Mouse (Mus musculus): ENCODE results near the gene Syngr2. TPM values are rescaled to one million over a fixed set of nuclear protein-coding genes. Genes with fewer than 3 reads are reported as not detected.
"Not testable (repeated sequence)": the region's sequence is repeated elsewhere in the genome, so short reads cannot be mapped to it uniquely, and the experiment has no call there.

Syngr2 gene
- total RNA-seq, 2 experiments from 2014 or later, result 7.5 to 10.9 TPM

GRCm38 (mm10) chr11:117798160-117798541, 11.3 kb upstream of the Syngr2 start:
- intact Hi-C loops (cut with DNase I), result no loop called here

GRCm38 (mm10) chr11:117799174-117799573, 10.3 kb upstream of the Syngr2 start:
- intact Hi-C loops (cut with DNase I), result no loop called here

More at GRCm38 (mm10) chr11:117798160-117798541, 11.3 kb upstream of the Syngr2 start:
- DNase-seq (ENCODE audit: extremely low spot score in 1 of 2, low spot score in 2 of 2), result no peak

GRCm38 (mm10) chr11:117800038-117800437, 9.4 kb upstream of the Syngr2 start:
- intact Hi-C loops (cut with DNase I), result no loop called here
- no peak for DNase-seq (ENCODE audit: extremely low spot score in 1 of 2, low spot score in 2 of 2)

More at GRCm38 (mm10) chr11:117799174-117799573, 10.3 kb upstream of the Syngr2 start:
- no peak for DNase-seq (ENCODE audit: extremely low spot score in 1 of 2, low spot score in 2 of 2)

GRCm38 (mm10) chr11:117801650-117802049, 7.8 kb upstream of the Syngr2 start:
- intact Hi-C loops (cut with DNase I), result no loop called here
- no peak for DNase-seq (ENCODE audit: extremely low spot score in 1 of 2, low spot score in 2 of 2)

- intact Hi-C loops (cut with DNase I), result no loop called here
- no peak for DNase-seq (ENCODE audit: extremely low spot score in 1 of 2, low spot score in 2 of 2)
Measured at GRCm38 (mm10) chr11:117803166-117803688, 6.2 kb upstream of the Syngr2 start.

DNA sequence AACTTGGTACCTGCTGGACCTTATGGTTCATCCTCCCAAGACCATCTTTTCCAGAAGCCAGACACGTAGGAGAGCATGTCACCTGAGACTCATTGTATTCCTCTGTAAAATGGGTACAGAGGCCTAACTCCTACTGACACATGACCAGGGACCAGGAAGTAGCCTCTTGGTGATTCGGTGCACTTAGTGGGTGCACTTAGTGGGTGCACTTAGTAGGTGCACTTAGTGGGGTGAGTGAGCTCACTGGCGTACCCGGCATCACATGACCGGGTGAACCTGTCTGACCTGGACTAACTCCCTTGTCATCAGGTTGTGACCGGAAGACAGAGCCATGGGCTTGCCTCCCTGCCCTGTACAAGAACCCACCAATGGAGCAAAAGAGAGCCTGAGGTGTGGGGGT, 2.7 kb upstream of the Syngr2 start:
- no peak for DNase-seq (ENCODE audit: extremely low spot score in 1 of 2, low spot score in 2 of 2)
- intact Hi-C loops (cut with DNase I), result no loop called here

DNA sequence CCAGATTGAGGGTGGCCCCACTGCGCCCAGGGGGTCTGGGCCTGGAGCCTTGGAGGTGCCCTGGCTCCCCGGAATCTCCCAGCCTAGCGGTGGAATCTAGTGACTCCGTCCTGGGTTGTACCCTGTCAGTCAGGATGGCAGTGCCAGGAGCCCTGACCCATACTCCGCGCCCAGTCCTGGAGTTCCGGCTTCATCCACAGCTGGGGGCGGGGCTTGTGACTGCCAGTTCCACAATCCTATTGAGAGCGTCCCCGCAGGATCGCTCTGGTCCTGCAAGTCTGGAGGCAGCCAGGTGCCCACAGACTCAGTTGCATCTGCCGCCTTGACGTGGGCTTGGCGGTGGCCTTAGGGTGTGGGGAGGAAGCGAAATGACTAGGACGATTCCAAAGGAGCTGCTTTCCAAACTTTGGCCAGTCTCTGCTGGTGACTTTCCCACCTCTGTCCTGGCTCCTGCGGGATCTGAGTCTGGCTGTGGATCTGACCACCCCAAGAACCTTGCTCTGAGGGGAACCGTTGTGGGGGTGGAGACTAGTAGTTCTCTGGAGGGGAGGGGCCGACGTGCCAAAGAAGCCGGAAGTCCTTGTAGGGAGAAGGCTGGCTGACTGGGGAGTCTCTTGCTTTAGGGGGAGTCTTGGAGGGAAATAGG, 1.1 kb downstream of the Syngr2 start:
- peak in 1 of 2 experiments; percentile 92 for DNase-seq (ENCODE audit: extremely low spot score in 1 of 2, low spot score in 2 of 2)
- intact Hi-C loops (cut with DNase I), result no loop called here

DNA sequence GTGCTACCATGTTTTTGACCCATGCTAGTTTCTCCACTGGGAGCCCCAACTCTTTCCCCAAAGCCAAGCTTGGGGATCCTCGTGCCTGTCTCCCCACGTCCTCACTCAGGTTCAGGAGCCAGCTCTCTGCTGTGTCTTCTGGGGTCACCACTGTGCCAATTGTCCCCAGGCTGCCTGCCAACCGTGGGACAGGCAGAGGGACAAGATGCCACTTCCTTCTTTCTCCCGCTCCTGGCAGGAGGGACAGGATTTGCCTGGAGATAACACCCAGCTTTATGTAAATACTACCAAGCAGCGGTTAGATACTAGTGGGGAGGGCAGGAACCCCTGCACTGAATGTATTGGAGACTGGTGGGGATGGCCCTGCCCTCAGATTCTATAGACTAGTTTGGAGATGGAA, 4.4 kb downstream of the Syngr2 start:
- DNase-seq (ENCODE audit: extremely low spot score in 1 of 2, low spot score in 2 of 2), result no peak
- intact Hi-C loops (cut with DNase I), result no loop called here

GRCm38 (mm10) chr11:117814704-117815366, 5.4 kb downstream of the Syngr2 start:
- DNase-seq (ENCODE audit: extremely low spot score in 1 of 2, low spot score in 2 of 2), result no peak
- intact Hi-C loops (cut with DNase I), result no loop called here

GRCm38 (mm10) chr11:117815850-117816249, 6.4 kb downstream of the Syngr2 start:
- DNase-seq (ENCODE audit: extremely low spot score in 1 of 2, low spot score in 2 of 2); intact Hi-C loops (cut with DNase I): not testable (repeated sequence)

DNA sequence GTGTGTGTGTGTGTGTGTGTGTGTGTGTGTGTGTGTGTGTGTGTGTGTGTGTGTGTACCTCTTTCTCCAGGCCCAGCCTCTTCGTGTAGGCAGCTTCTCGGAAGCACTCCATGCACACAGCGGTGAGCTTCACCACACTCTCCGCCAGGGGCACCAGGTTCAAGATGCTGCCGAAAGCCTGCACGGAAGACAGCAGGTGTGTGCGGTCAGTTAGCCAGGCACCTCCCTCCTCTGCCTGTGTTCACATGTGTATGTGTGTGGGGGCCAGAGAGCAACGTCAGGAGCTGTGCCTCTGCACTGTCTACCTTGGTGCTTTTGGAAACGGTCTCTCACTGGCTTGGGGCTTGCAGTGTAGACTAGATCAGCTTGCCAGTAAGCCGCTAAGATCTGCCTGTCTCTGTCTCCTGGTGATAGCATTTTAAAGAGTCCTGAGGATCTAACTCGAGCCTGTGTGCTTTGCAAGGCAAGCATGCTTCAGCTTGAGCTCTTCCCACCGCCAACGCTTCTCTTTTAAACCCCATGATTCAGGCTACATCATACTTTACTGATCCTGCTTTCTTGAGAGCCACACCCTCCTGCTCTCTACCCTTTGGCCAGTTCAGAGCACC, 7.0 kb downstream of the Syngr2 start:
- intact Hi-C loops (cut with DNase I), result no loop called here

DNA sequence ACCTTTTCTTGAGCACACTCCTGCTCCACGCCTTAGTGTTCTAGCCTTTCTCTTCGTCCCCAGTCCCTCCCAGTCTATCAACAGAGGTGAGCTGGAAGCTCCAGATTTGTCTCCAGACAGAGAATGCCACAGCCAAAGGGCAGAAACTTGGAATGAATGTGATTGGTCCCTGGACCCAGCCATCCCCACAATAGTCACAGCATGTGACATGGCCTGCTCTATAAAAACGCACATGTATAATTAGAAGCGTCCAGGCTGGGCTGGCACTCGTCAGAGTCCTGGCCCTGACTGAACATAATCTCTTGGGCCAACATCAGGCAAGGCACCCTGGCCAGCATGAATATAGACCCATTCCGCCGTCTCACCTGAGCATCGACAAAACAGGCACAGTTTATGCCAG, 9.6 kb downstream of the Syngr2 start:
- intact Hi-C loops (cut with DNase I), result no loop called here
- no peak for DNase-seq (ENCODE audit: extremely low spot score in 1 of 2, low spot score in 2 of 2)

More for the DNA sequence above, 7.0 kb downstream of the Syngr2 start:
- no peak for DNase-seq (ENCODE audit: extremely low spot score in 1 of 2, low spot score in 2 of 2)

- intact Hi-C loops (cut with DNase I), result loop anchor here (5.0 kb wide), 1 partner anchor 453 kb away; no protein-coding TSS in a partner anchor
- DNase-seq (ENCODE audit: extremely low spot score in 1 of 2, low spot score in 2 of 2), result no peak
Measured at GRCm38 (mm10) chr11:117820173-117820572, 10.7 kb downstream of the Syngr2 start.

GRCm38 (mm10) chr11:117821868-117822267, 12.4 kb downstream of the Syngr2 start:
- DNase-seq (ENCODE audit: extremely low spot score in 1 of 2, low spot score in 2 of 2), result no peak
- intact Hi-C loops (cut with DNase I), result loop anchor here (5.0 kb wide), 1 partner anchor 455 kb away; no protein-coding TSS in a partner anchor

- DNase-seq (ENCODE audit: extremely low spot score in 1 of 2, low spot score in 2 of 2), result peak in 1 of 2 experiments; percentile 64
- intact Hi-C loops (cut with DNase I), result loop anchor here (5.0 kb wide), 1 partner anchor 455 kb away; no protein-coding TSS in a partner anchor
Measured at GRCm38 (mm10) chr11:117822728-117823241, 13.3 kb downstream of the Syngr2 start.

DNA sequence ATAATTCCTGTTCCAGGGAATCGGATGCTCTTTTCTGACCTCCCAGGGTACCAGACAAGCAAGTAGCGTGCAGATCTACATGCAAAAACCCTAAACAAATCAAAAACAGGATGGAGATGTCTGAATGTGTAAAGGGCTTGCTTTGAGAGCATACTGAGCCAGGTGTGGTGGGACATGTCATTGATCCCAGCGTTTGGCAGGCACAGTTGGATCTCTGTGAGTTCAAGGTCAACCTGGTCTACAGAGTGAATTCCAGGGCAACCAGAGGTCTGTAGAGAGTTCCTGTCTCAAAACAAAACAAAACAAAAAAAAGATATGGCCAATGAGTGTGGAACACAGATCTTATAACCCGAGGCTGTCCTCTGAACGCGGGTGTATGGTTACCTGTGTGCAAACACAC, 13.9 kb downstream of the Syngr2 start:
- no peak for DNase-seq (ENCODE audit: extremely low spot score in 1 of 2, low spot score in 2 of 2)
- intact Hi-C loops (cut with DNase I), result loop anchor here (5.0 kb wide), 1 partner anchor 456 kb away; no protein-coding TSS in a partner anchor

GRCm38 (mm10) chr11:117824060-117824969, 14.8 kb downstream of the Syngr2 start:
- intact Hi-C loops (cut with DNase I), result loop anchor here (2.0 to 5.0 kb wide), 3 partner anchors 116 to 457 kb away; no protein-coding TSS in a partner anchor
- DNase-seq (ENCODE audit: extremely low spot score in 1 of 2, low spot score in 2 of 2), result peak; percentile 76 to 81
